Mouse (Mus musculus) cerebellum, postnatal 10 days (tissue): ENCODE data around the gene Mybpc3.
"Not testable (repeated sequence)": the region's sequence is repeated elsewhere in the genome, so short reads cannot be mapped to it uniquely, and the experiment has no call there.

Source experiments
- DNase-seq, 2 experiments: peaks; one replicate each; pipeline ENCODE4 v3.0.0; 2021; ENCODE audit warnings: mixed read lengths in 2 of 2

Mybpc3 gene

GRCm38 (mm10) chr2:91088987-91089386, 29.0 kb upstream of the Mybpc3 start:
- DNase-seq = no peak

GRCm38 (mm10) chr2:91090208-91090607, 27.7 kb upstream of the Mybpc3 start:
- no peak for DNase-seq

- no peak for DNase-seq
Measured at GRCm38 (mm10) chr2:91090827-91091226, 27.1 kb upstream of the Mybpc3 start.

GRCm38 (mm10) chr2:91096524-91096923, 21.4 kb upstream of the Mybpc3 start:
- no peak for DNase-seq

GRCm38 (mm10) chr2:91097015-91097414, 20.9 kb upstream of the Mybpc3 start:
- no peak for DNase-seq

- DNase-seq = no peak
Measured at GRCm38 (mm10) chr2:91098156-91098555, 19.8 kb upstream of the Mybpc3 start.

- peak; percentile 97 to 99 for DNase-seq
Measured at GRCm38 (mm10) chr2:91101124-91101740, 16.7 kb upstream of the Mybpc3 start.

GRCm38 (mm10) chr2:91108156-91108555, 9.8 kb upstream of the Mybpc3 start:
- DNase-seq = no peak

- no peak for DNase-seq
Measured at GRCm38 (mm10) chr2:91109241-91109640, 8.7 kb upstream of the Mybpc3 start.

GRCm38 (mm10) chr2:91109807-91110385, 8.0 kb upstream of the Mybpc3 start:
- DNase-seq = no peak

GRCm38 (mm10) chr2:91110429-91110828, 7.5 kb upstream of the Mybpc3 start:
- no peak for DNase-seq

- DNase-seq = not testable (repeated sequence)
Measured at GRCm38 (mm10) chr2:91111832-91112231, 6.1 kb upstream of the Mybpc3 start.

- no peak for DNase-seq
Measured at GRCm38 (mm10) chr2:91112491-91112890, 5.5 kb upstream of the Mybpc3 start.

- no peak for DNase-seq
Measured at GRCm38 (mm10) chr2:91113334-91113733, 4.6 kb upstream of the Mybpc3 start.

GRCm38 (mm10) chr2:91113852-91114251, 4.1 kb upstream of the Mybpc3 start:
- DNase-seq = no peak

- peak; percentile 99 to 100 for DNase-seq
Measured at GRCm38 (mm10) chr2:91114781-91115577, 3.0 kb upstream of the Mybpc3 start.

GRCm38 (mm10) chr2:91115578-91115970, 2.4 kb upstream of the Mybpc3 start:
- no peak for DNase-seq

GRCm38 (mm10) chr2:91116842-91117241, 1.1 kb upstream of the Mybpc3 start:
- no peak for DNase-seq

GRCm38 (mm10) chr2:91118647-91119046, 703 bp downstream of the Mybpc3 start:
- DNase-seq = peak; percentile 74 to 76

- peak; percentile 93 to 95 for DNase-seq
Measured at GRCm38 (mm10) chr2:91119061-91119460, 1.1 kb downstream of the Mybpc3 start.

- DNase-seq = peak; percentile 97
Measured at GRCm38 (mm10) chr2:91119551-91119950, 1.6 kb downstream of the Mybpc3 start.

- peak; percentile 47 to 63 for DNase-seq
Measured at GRCm38 (mm10) chr2:91120261-91120671, 2.3 kb downstream of the Mybpc3 start.

GRCm38 (mm10) chr2:91121011-91121410, 3.1 kb downstream of the Mybpc3 start:
- no peak for DNase-seq

- DNase-seq = no peak
Measured at GRCm38 (mm10) chr2:91121497-91121896, 3.6 kb downstream of the Mybpc3 start.
